Mouse (Mus musculus): ENCODE results near the gene Lkaaear1. TPM values are rescaled to one million over a fixed set of nuclear protein-coding genes. Genes with fewer than 3 reads are reported as not detected.

Lkaaear1 gene
- polyA plus RNA-seq, 1 experiment from 2014 or later = not detected

- Histone ChIP-seq H3K4me2 (ENCODE audit: low read depth) (peak within 1 kb of the TSS; percentile 93), H3K27me3 (ENCODE audit: control insufficient read depth, insufficient read depth, low read length) (no peaks in the 10 kb centered on the region), H3K36me3 (ENCODE audit: control insufficient read depth, insufficient read depth, low read length) (no peaks in the 10 kb centered on the region), H3K4me1 (ENCODE audit: control insufficient read depth, insufficient read depth, low read length) (peaks cover 6% of the 10 kb centered on the region; the same call in 1 of the 2 replicates), H3K9ac (ENCODE audit: low read length) (peak within 1 kb of the TSS; percentile 86), H3K4me3 (ENCODE audit: low read depth, low read length) (peak within 1 kb of the TSS; percentile 60), H3K9me3 (ENCODE audit: control insufficient read depth, low read length) (no peaks in the 10 kb centered on the region), H3K27ac (ENCODE audit: low read depth, low read length) (no peak within 1 kb of the TSS)
- peak; percentile 80 for DNase-seq (ENCODE audit: low spot score)
- WGBS = 1% methylated on average over 47 of the region's 69 CpGs
- ATAC-seq (ENCODE audit: insufficient read depth, low FRiP score, low TSS enrichment) = peak; percentile 67
Measured at GRCm38 (mm10) chr2:181679951-181680715, 18.1 kb downstream of the Lkaaear1 start, which contains the start of gene Tcea2. Tcea2 (plus strand) TSS chr2:181680310.

- Histone ChIP-seq H3K36me3 (ENCODE audit: control insufficient read depth, insufficient read depth, low read length) (no peaks in the 10 kb centered on the region), H3K9me3 (ENCODE audit: control insufficient read depth, low read length) (no peaks in the 10 kb centered on the region), H3K27ac (ENCODE audit: low read depth, low read length) (no peak overlapping the region), H3K4me1 (ENCODE audit: control insufficient read depth, insufficient read depth, low read length) (peaks cover 7% of the 10 kb centered on the region; the same call in 1 of the 2 replicates), H3K27me3 (ENCODE audit: control insufficient read depth, insufficient read depth, low read length) (no peaks in the 10 kb centered on the region), H3K4me2 (ENCODE audit: low read depth) (no peak overlapping the region), H3K4me3 (ENCODE audit: low read depth, low read length) (no peak overlapping the region), H3K9ac (ENCODE audit: low read length) (no peak overlapping the region)
- DNase-seq (ENCODE audit: low spot score) = peak; percentile 76
- 0 out of 2 replicates have a peak, but pooled peaks have one; percentile 23 for ATAC-seq (ENCODE audit: insufficient read depth, low FRiP score, low TSS enrichment)
- 59% methylated on average over 1 of the region's 1 CpGs for WGBS
Measured at GRCm38 (mm10) chr2:181678780-181679179, 19.5 kb downstream of the Lkaaear1 start.

GRCm38 (mm10) chr2:181677755-181678098 lies 20.5 kb downstream of the Lkaaear1 start:
- H3K4me3 ChIP-seq (ENCODE audit: low read depth, low read length) = no peak overlapping the region
- no peak overlapping the region for H3K9ac ChIP-seq (ENCODE audit: low read length)
- H3K4me1 ChIP-seq (ENCODE audit: control insufficient read depth, insufficient read depth, low read length) = peaks cover 12% of the 10 kb centered on the region; the same call in 1 of the 2 replicates
- no peak for DNase-seq (ENCODE audit: low spot score)
- no peaks in the 10 kb centered on the region for H3K9me3 ChIP-seq (ENCODE audit: control insufficient read depth, low read length)
- H3K27me3 ChIP-seq (ENCODE audit: control insufficient read depth, insufficient read depth, low read length) = peaks cover 4% of the 10 kb centered on the region
- 62% methylated on average over 3 of the region's 3 CpGs for WGBS
- H3K36me3 ChIP-seq (ENCODE audit: control insufficient read depth, insufficient read depth, low read length) = no peaks in the 10 kb centered on the region
- no peak for ATAC-seq (ENCODE audit: insufficient read depth, low FRiP score, low TSS enrichment)
- H3K27ac ChIP-seq (ENCODE audit: low read depth, low read length) = no peak overlapping the region
- H3K4me2 ChIP-seq (ENCODE audit: low read depth) = no peak overlapping the region

GRCm38 (mm10) chr2:181677096-181677754 lies 21.0 kb downstream of the Lkaaear1 start:
- Histone ChIP-seq H3K9me3 (ENCODE audit: control insufficient read depth, low read length) (no peaks in the 10 kb centered on the region), H3K4me3 (ENCODE audit: low read depth, low read length) (no peak overlapping the region), H3K36me3 (ENCODE audit: control insufficient read depth, insufficient read depth, low read length) (no peaks in the 10 kb centered on the region), H3K4me1 (ENCODE audit: control insufficient read depth, insufficient read depth, low read length) (peaks cover 12% of the 10 kb centered on the region; the same call in 1 of the 2 replicates), H3K27ac (ENCODE audit: low read depth, low read length) (no peak overlapping the region), H3K4me2 (ENCODE audit: low read depth) (no peak overlapping the region), H3K27me3 (ENCODE audit: control insufficient read depth, insufficient read depth, low read length) (peaks cover 9% of the 10 kb centered on the region), H3K9ac (ENCODE audit: low read length) (no peak overlapping the region)
- DNase-seq (ENCODE audit: low spot score) (no peak), ATAC-seq (ENCODE audit: insufficient read depth, low FRiP score, low TSS enrichment) (no peak)
- 61% methylated on average over 5 of the region's 5 CpGs for whole genome bisulfite sequencing

GRCm38 (mm10) chr2:181676424-181676823 lies 21.8 kb downstream of the Lkaaear1 start:
- H3K9me3 ChIP-seq (ENCODE audit: control insufficient read depth, low read length) = no peaks in the 10 kb centered on the region
- H3K4me2 ChIP-seq (ENCODE audit: low read depth) = no peak overlapping the region
- H3K36me3 ChIP-seq (ENCODE audit: control insufficient read depth, insufficient read depth, low read length) = no peaks in the 10 kb centered on the region
- H3K27ac ChIP-seq (ENCODE audit: low read depth, low read length) = no peak overlapping the region
- H3K27me3 ChIP-seq (ENCODE audit: control insufficient read depth, insufficient read depth, low read length) = peaks cover 17% of the 10 kb centered on the region
- ATAC-seq (ENCODE audit: insufficient read depth, low FRiP score, low TSS enrichment) (no peak), DNase-seq (ENCODE audit: low spot score) (no peak)
- H3K4me3 ChIP-seq (ENCODE audit: low read depth, low read length) = no peak overlapping the region
- no peak overlapping the region for H3K9ac ChIP-seq (ENCODE audit: low read length)
- WGBS = 56% methylated on average over 2 of the region's 2 CpGs
- H3K4me1 ChIP-seq (ENCODE audit: control insufficient read depth, insufficient read depth, low read length) = peaks cover 12% of the 10 kb centered on the region; the same call in 1 of the 2 replicates

GRCm38 (mm10) chr2:181675454-181675853 lies 22.8 kb downstream of the Lkaaear1 start:
- no peak overlapping the region for H3K4me3 ChIP-seq (ENCODE audit: low read depth, low read length)
- peaks cover 12% of the 10 kb centered on the region; the same call in 1 of the 2 replicates for H3K4me1 ChIP-seq (ENCODE audit: control insufficient read depth, insufficient read depth, low read length)
- peak; percentile 31; the same call in 1 of the 2 replicates for ATAC-seq (ENCODE audit: insufficient read depth, low FRiP score, low TSS enrichment)
- no peaks in the 10 kb centered on the region for H3K36me3 ChIP-seq (ENCODE audit: control insufficient read depth, insufficient read depth, low read length)
- DNase-seq (ENCODE audit: low spot score) = peak; percentile 59
- no peak overlapping the region for H3K27ac ChIP-seq (ENCODE audit: low read depth, low read length)
- H3K4me2 ChIP-seq (ENCODE audit: low read depth) = peak overlapping the region; percentile 34
- peak overlapping the region; percentile 37 for H3K9ac ChIP-seq (ENCODE audit: low read length)
- H3K9me3 ChIP-seq (ENCODE audit: control insufficient read depth, low read length) = no peaks in the 10 kb centered on the region
- peaks cover 26% of the 10 kb centered on the region for H3K27me3 ChIP-seq (ENCODE audit: control insufficient read depth, insufficient read depth, low read length)
- WGBS = 2% methylated on average over 14 of the region's 14 CpGs

- 86% methylated on average over 4 of the region's 4 CpGs for WGBS
- Histone ChIP-seq H3K4me1 (ENCODE audit: control insufficient read depth, insufficient read depth, low read length) (peaks cover 14% of the 10 kb centered on the region; the same call in 1 of the 2 replicates), H3K27me3 (ENCODE audit: control insufficient read depth, insufficient read depth, low read length) (peaks cover 32% of the 10 kb centered on the region), H3K4me3 (ENCODE audit: low read depth, low read length) (no peak overlapping the region), H3K9me3 (ENCODE audit: control insufficient read depth, low read length) (no peaks in the 10 kb centered on the region), H3K27ac (ENCODE audit: low read depth, low read length) (no peak overlapping the region), H3K36me3 (ENCODE audit: control insufficient read depth, insufficient read depth, low read length) (no peaks in the 10 kb centered on the region), H3K9ac (ENCODE audit: low read length) (no peak overlapping the region), H3K4me2 (ENCODE audit: low read depth) (no peak overlapping the region)
- no peak for DNase-seq (ENCODE audit: low spot score)
- ATAC-seq (ENCODE audit: insufficient read depth, low FRiP score, low TSS enrichment) = no peak
Measured at GRCm38 (mm10) chr2:181674934-181675333, 23.3 kb downstream of the Lkaaear1 start.

GRCm38 (mm10) chr2:181673501-181673900 lies 24.7 kb downstream of the Lkaaear1 start:
- H3K36me3 ChIP-seq (ENCODE audit: control insufficient read depth, insufficient read depth, low read length) = no peaks in the 10 kb centered on the region
- H3K27me3 ChIP-seq (ENCODE audit: control insufficient read depth, insufficient read depth, low read length) = peaks cover 46% of the 10 kb centered on the region
- no peak for DNase-seq (ENCODE audit: low spot score)
- H3K9ac ChIP-seq (ENCODE audit: low read length) = no peak overlapping the region
- no peak overlapping the region for H3K27ac ChIP-seq (ENCODE audit: low read depth, low read length)
- no peak for ATAC-seq (ENCODE audit: insufficient read depth, low FRiP score, low TSS enrichment)
- H3K4me2 ChIP-seq (ENCODE audit: low read depth) = no peak overlapping the region
- no peaks in the 10 kb centered on the region for H3K9me3 ChIP-seq (ENCODE audit: control insufficient read depth, low read length)
- H3K4me3 ChIP-seq (ENCODE audit: low read depth, low read length) = no peak overlapping the region
- 47% methylated on average over 1 of the region's 1 CpGs for WGBS
- peaks cover 14% of the 10 kb centered on the region; the same call in 1 of the 2 replicates for H3K4me1 ChIP-seq (ENCODE audit: control insufficient read depth, insufficient read depth, low read length)
